Mouse (Mus musculus): ENCODE data around the gene Olfr17. TPM values are rescaled to one million over a fixed set of nuclear protein-coding genes. Genes with fewer than 3 reads are reported as not detected.
"Not testable (repeated sequence)": the region's sequence is repeated elsewhere in the genome, so short reads cannot be mapped to it uniquely, and the experiment has no call there.

Gene Olfr17
- not detected for total RNA-seq (2021)
- long read RNA-seq, experiment 1, result 0 reads
- long read RNA-seq, experiment 2, result 0 reads

DNA sequence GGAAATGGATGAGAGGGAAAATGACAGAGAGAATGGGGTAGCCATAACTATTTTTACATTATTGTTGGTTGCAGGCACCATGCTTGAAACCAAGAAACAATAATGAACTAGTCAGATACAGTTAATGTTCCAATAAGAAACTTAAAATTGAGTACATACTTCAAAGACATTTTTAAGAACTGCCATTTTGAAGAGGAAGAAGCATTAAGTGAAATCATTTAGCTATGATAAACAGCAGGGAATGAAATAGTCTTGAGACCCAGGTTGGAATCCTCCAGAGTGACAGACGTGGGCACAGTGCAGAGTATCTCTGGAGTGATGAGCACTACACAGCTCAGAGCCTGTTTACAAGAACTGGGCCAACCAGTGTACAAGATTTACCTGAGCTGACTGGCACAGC is at the start of gene Olfr17:
Olfr17 (plus strand) TSS at position 301 of the 400 bp plus-strand sequence.
- no peak for DNase-seq (ENCODE audit: low spot score in 2 of 2)

DNA sequence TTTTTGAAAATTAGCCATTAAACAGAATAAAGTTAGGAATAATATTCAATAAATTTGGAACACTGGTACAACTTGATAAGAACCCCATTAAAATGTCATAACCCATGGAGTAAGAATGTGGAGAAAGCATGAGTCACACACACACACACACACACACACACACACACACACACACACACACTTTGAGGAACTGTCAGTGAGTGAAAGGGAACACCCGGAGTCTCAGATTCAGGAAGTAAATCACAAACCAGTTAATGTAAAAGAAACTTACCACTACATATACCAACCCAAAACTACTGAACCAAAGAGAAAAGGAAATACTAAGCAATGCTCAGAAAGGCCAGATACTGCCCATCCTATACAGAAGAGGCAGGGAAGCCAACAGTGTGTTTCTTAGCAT is 48.6 kb upstream of the Olfr17 start:
- no peak for DNase-seq (ENCODE audit: low spot score in 2 of 2)

GRCm38 (mm10) chr7:107045833-107046232 is 47.2 kb upstream of the Olfr17 start:
- DNase-seq (ENCODE audit: low spot score in 2 of 2), result peak; percentile 8 to 55

DNA sequence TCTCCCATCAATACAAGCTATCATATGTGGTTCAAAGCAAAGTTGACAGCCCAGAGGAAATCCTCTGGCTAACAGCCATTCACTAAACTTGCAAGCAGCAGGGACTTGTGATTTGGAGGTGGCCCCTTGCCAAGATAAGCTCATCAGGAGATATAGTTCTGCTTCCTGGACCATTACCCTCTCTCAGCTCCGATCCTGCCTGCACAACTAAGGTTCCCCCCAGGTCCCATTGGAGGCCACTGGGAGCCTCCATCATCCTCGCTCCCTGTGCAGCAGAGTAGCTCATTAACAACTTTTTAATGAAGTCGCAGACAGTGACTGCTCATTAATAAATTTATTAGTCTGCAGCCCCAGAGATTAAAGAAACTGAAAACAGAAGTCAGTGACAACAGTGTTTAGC is 45.4 kb upstream of the Olfr17 start:
- no peak for DNase-seq (ENCODE audit: low spot score in 2 of 2)

DNA sequence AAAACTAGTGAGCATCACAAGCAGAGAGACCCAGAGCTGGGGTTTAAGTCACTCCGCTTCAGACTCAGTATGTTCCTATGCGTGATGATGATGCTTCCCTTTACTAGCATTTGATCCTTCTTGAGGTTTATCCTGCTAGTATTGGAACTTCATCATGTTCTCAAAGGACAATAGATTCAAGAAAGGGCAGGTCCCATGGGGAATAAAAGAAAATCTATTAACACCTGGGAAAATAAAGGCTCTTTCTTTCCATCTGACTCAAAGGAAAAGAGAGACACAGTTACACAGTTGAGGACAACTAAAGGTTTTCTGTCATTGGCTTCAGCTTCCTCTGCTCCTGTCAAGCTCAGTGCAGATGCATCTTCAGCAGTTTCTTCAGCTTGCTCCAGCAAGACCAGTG is 22.3 kb upstream of the Olfr17 start, which contains the start of gene Olfr714:
Olfr714 (plus strand) TSS at position 301 of the 400 bp plus-strand sequence.
- no peak for DNase-seq (ENCODE audit: low spot score in 2 of 2)

DNA sequence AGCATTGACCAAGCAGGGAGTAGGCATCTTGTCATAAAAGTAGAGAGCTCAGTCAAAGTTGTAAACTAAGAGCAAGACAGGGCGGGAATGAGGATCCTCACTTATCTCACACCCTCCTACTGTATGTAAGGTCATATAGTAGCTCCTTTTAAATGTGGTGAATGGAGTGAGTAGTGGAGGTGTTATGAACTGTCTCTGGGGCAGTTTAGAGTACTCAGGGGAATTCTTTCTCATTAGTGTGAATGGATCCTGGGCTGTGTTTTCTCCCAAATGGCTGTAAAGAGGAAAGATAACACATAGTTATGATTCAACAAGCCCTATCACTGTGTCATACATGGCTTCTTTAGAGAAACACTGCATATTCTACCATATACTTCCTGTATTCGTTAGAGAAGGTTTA is 17.2 kb downstream of the Olfr17 start, which contains the start of gene Olfr715b:
Olfr715b (minus strand) TSS at position 101 of the 400 bp plus-strand sequence.
- not testable (repeated sequence) for DNase-seq (ENCODE audit: low spot score in 2 of 2)

- not testable (repeated sequence) for DNase-seq (ENCODE audit: low spot score in 2 of 2)
Measured at GRCm38 (mm10) chr7:107130983-107131382, 38.0 kb downstream of the Olfr17 start, which contains the start of gene Olfr715. Gene Olfr715 (minus strand): TSS chr7:107131083.

GRCm38 (mm10) chr7:107138027-107138426 is 45.0 kb downstream of the Olfr17 start, which contains the start of gene Olfr716:
Gene Olfr716 (plus strand): TSS chr7:107138327.
- DNase-seq (ENCODE audit: low spot score in 2 of 2), result not testable (repeated sequence)

Other genes starting within 250 kb of the Olfr17 start
- gene Olfr703, start 249.9 kb upstream of the Olfr17 start, total RNA-seq (2021), result not detected
- gene Olfr704, start 230.0 kb upstream of the Olfr17 start, total RNA-seq (2021), result not detected
- gene Olfr705, start 216.3 kb upstream of the Olfr17 start, total RNA-seq (2021), result not detected
- not detected for gene Olfr706, start 205.1 kb upstream of the Olfr17 start, total RNA-seq (2021)
- not detected for gene Olfr707, start 192.0 kb upstream of the Olfr17 start, total RNA-seq (2021)
- gene Olfr1532-ps1, start 185.2 kb upstream of the Olfr17 start, total RNA-seq (2021), result not detected
- gene Olfr709-ps1, start 161.0 kb upstream of the Olfr17 start, total RNA-seq (2021), result not detected
- not detected for gene Olfr710, start 144.9 kb upstream of the Olfr17 start, total RNA-seq (2021)
- gene Olfr6, start 129.3 kb upstream of the Olfr17 start, total RNA-seq (2021), result under 1 TPM in 1 of 2 experiments, not detected in 1; 0.05 TPM
- not detected for gene Olfr711, start 117.8 kb upstream of the Olfr17 start, total RNA-seq (2021)
- not detected for gene Olfr2, start 87.1 kb upstream of the Olfr17 start, total RNA-seq (2021)
- not detected for gene Olfr713, start 62.0 kb upstream of the Olfr17 start, total RNA-seq (2021)
- gene Olfr714, start 22.2 kb upstream of the Olfr17 start, total RNA-seq (2021), result not detected
- not detected for gene Olfr715b, start 17.1 kb downstream of the Olfr17 start, total RNA-seq (2021)
- not detected for gene Olfr715, start 37.9 kb downstream of the Olfr17 start, total RNA-seq (2021)
- gene Olfr716, start 45.1 kb downstream of the Olfr17 start, total RNA-seq (2021), result not detected
- gene Nlrp14, start 73.8 kb downstream of the Olfr17 start, total RNA-seq (2021), result not detected
- gene Rbmxl2, start 116.2 kb downstream of the Olfr17 start, total RNA-seq (2021), result not detected